Mouse (Mus musculus) heart, embryonic 11.5 days (tissue): ENCODE measurements around the gene Ubtf. TPM values are rescaled to one million over a fixed set of nuclear protein-coding genes. Genes with fewer than 3 reads are reported as not detected.

Experiments
- ATAC-seq: fragments of 200-750 bp; cut with Nextera tagmentation; replicated peaks from 2 replicates; pipeline ENCODE4 v1.8.0; 2017; ENCODE audit warnings: moderate library complexity; ENCODE audit not compliant: insufficient number of reproducible peaks, low FRiP score, low TSS enrichment
- H3K27ac ChIP-seq: fragments of 300-500 bp; sonication (generic); 2 replicates; pipeline ENCODE4 v1.5.1; 2014; ENCODE audit warnings: mild to moderate bottlenecking, low read depth, low read length
- H3K27me3 ChIP-seq: fragments of 300-500 bp; sonication (generic); 2 replicates; pipeline ENCODE4 v1.6.1; 2014; ENCODE audit warnings: mild to moderate bottlenecking, low read length, mixed read lengths; ENCODE audit not compliant: control insufficient read depth, insufficient read depth
- H3K36me3 ChIP-seq: fragments of 300-500 bp; sonication (generic); 2 replicates; pipeline ENCODE4 v1.6.1; 2014; ENCODE audit warnings: mild to moderate bottlenecking, low read length, moderate library complexity, mixed read lengths; ENCODE audit not compliant: control insufficient read depth, insufficient read depth
- H3K4me1 ChIP-seq: fragments of 300-500 bp; sonication (generic); 2 replicates; pipeline ENCODE4 v1.6.1; 2014; ENCODE audit warnings: low read length; ENCODE audit not compliant: control insufficient read depth, insufficient read depth
- H3K4me2 ChIP-seq: fragments of 300-500 bp; sonication (generic); 2 replicates; pipeline ENCODE4 v1.6.1; 2014; ENCODE audit warnings: mild to moderate bottlenecking, moderate library complexity
- H3K4me3 ChIP-seq: fragments of 300-500 bp; sonication (generic); 2 replicates; pipeline ENCODE4 v1.5.1; 2014; ENCODE audit warnings: low read depth, low read length
- H3K9ac ChIP-seq: fragments of 300-500 bp; sonication (generic); 2 replicates; pipeline ENCODE4 v1.6.1; 2014; ENCODE audit warnings: mild to moderate bottlenecking, low read depth, low read length, moderate library complexity
- H3K9me3 ChIP-seq: fragments of 300-500 bp; sonication (generic); replicated peaks from 2 replicates; pipeline ENCODE4 v1.6.1; 2016; ENCODE audit warnings: low read length; ENCODE audit not compliant: control insufficient read depth
- WGBS: fragments of 180-500 bp; shearing (Covaris S2); extraction: QIAGEN DNeasy Blood & Tissue Kit; methylation state at CpG from one replicate; pipeline ENCODE4 v1.1.7; 2014; ENCODE audit not compliant: insufficient replicate concordance; 5-methylcytosine and 5-hydroxymethylcytosine counted together
- polyA plus RNA-seq: library from polyadenylated mRNA; unstranded; fragments of >200 nt; fragmentation: Nextera tagmentation; extraction: Ambion mirVana; gene quantifications from 2 replicates; pipeline ENCODE4 v1.2.1, GENCODE M21; 2014

Gene Ubtf
- polyA plus RNA-seq, 1 experiment from 2014 or later = 56.4 TPM

- whole genome bisulfite sequencing = 79% methylated on average over 4 of the region's 4 CpGs
- no peak overlapping the region for H3K4me2 ChIP-seq
- no peak for ATAC-seq
Observed at GRCm38 (mm10) chr11:102350416-102350815, 30.9 kb upstream of the Ubtf start.

DNA sequence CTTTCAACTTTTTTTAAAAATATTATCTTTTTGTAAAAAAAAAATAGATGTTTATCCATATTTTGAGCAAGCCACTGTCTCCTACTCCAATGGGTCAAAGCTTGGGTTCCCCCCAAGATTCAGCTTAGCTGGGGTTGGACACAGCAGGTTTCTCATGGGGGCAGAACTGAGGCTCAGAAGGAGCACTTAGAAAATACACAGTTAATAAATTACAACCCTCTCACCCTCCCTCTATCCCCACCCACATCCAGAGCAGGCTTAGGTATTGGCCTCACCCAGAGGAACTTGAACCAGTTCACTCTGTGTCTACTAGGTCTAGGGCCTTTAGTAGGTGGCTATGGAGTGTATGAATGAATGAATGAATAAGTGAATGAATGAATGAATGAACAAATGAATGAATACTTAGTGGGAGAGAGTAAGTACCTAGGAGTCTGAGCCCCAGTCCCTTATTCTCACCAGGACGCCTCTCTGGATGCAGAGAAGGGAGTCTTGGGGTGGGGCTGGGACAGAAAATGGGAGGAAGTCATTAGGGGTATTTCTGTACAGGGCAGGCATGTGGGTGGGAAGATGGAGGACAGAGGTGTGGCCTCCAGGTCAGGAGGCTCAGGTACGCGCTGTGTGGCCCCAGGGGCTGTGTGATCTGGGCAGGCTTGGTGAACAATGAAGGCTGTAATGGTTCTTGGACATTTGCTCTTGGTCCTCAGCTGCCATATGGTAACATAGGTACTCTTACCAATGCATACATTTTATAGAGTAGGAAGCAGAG lies 29.8 kb upstream of the Ubtf start:
- Histone ChIP-seq H3K4me3 (no peak overlapping the region), H3K9me3 (no peaks in the 10 kb centered on the region), H3K9ac (no peak overlapping the region), H3K27ac (no peak overlapping the region), H3K36me3 (no peaks in the 10 kb centered on the region), H3K4me2 (no peak overlapping the region), H3K4me1 (no peaks in the 10 kb centered on the region), H3K27me3 (peaks cover 2% of the 10 kb centered on the region)
- WGBS = 85% methylated on average over 3 of the region's 3 CpGs
- ATAC-seq = no peak

More at GRCm38 (mm10) chr11:102350416-102350815, 30.9 kb upstream of the Ubtf start:
- H3K4me3 ChIP-seq = no peak overlapping the region
- H3K9me3 ChIP-seq = no peaks in the 10 kb centered on the region
- H3K27me3 ChIP-seq = peaks cover 2% of the 10 kb centered on the region
- no peaks in the 10 kb centered on the region for H3K36me3 ChIP-seq
- H3K27ac ChIP-seq = no peak overlapping the region
- H3K4me1 ChIP-seq = no peaks in the 10 kb centered on the region
- H3K9ac ChIP-seq = no peak overlapping the region

GRCm38 (mm10) chr11:102348771-102349170 lies 29.2 kb upstream of the Ubtf start:
- H3K4me3 ChIP-seq = no peak overlapping the region
- H3K4me2 ChIP-seq = no peak overlapping the region
- no peak for ATAC-seq
- H3K36me3 ChIP-seq = no peaks in the 10 kb centered on the region
- H3K9me3 ChIP-seq = no peaks in the 10 kb centered on the region
- peaks cover 2% of the 10 kb centered on the region for H3K27me3 ChIP-seq
- no peak overlapping the region for H3K27ac ChIP-seq
- WGBS = 79% methylated on average over 11 of the region's 11 CpGs
- H3K4me1 ChIP-seq = no peaks in the 10 kb centered on the region
- H3K9ac ChIP-seq = no peak overlapping the region

DNA sequence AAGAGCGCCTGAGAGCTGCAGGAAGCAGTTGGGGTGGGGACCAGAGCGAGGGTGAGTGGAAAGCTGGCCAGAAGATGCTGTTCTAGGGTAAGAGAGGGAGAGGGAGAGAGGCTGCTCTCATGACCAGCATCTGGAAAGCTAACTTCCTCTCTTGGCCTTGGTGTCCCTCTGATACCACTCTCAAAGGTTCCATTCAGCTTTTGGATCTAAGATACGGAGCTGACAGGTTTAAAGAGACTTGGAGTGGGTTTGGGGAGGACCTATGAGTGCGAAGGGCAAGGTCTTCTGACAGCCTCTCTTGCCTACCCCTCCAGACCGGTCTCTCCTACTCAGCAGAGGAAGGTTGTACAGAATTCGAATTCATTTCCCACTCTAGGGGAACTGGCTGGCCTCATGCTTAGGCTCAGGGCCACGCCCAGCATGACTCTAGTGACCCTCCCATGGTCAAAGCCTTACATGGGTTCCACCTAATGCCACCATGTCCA lies 28.6 kb upstream of the Ubtf start:
- Histone ChIP-seq H3K4me2 (no peak overlapping the region), H3K27me3 (no peaks in the 10 kb centered on the region; the same call in 1 of the 2 replicates), H3K27ac (no peak overlapping the region), H3K4me3 (no peak overlapping the region), H3K4me1 (no peaks in the 10 kb centered on the region), H3K9me3 (no peaks in the 10 kb centered on the region), H3K36me3 (no peaks in the 10 kb centered on the region), H3K9ac (no peak overlapping the region)
- ATAC-seq = peak; percentile 37; the same call in 1 of the 2 replicates
- WGBS = 80% methylated on average over 7 of the region's 7 CpGs

DNA sequence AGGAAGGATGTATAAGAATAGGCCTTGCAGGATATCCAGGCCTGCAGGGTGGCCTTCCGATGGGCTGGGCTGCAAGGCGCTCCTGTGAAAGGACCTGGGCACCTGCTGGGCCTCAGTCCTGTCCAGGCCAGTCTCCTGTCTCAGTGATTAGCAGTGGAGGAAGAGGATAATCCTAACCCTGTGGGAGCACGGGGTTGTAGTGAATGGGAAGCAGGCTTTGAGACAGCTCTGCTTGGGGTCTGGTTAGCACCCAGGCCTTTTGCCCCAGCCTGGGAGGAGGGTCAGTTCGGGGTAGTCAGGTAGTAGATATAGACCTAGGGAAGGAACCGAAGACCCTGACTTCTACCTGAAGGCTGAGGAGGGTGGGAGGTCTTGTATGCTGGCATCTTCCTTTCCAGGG lies 28.1 kb upstream of the Ubtf start:
- H3K27ac ChIP-seq = no peak overlapping the region
- ATAC-seq = no peak
- no peaks in the 10 kb centered on the region for H3K9me3 ChIP-seq
- no peaks in the 10 kb centered on the region; the same call in 1 of the 2 replicates for H3K27me3 ChIP-seq
- 65% methylated on average over 5 of the region's 5 CpGs for WGBS
- no peaks in the 10 kb centered on the region for H3K4me1 ChIP-seq
- H3K36me3 ChIP-seq = no peaks in the 10 kb centered on the region
- no peak overlapping the region for H3K4me2 ChIP-seq
- no peak overlapping the region for H3K4me3 ChIP-seq
- H3K9ac ChIP-seq = no peak overlapping the region

DNA sequence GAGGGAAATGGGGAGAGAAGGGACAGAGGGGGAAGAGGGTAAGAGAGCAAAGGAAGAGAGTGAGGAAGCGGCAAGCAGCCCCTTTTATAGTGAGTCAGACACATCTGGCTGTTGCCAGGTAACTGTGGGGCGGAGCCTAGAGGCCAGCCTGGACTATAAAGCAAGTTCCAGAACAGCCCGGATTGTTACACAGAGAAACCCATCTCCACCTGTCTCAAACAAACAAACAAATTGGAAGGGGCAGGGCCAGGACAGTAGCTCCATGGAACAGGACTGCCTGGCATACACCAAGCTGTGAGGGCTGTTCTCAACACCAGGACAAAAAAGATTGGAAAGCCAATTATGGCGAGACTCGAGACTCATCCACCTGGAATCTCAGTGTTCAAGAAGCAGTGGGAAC lies 27.4 kb upstream of the Ubtf start:
- no peak overlapping the region for H3K27ac ChIP-seq
- no peaks in the 10 kb centered on the region for H3K4me1 ChIP-seq
- H3K9ac ChIP-seq = no peak overlapping the region
- no peak for ATAC-seq
- no peak overlapping the region for H3K4me3 ChIP-seq
- no peaks in the 10 kb centered on the region for H3K9me3 ChIP-seq
- no peak overlapping the region for H3K4me2 ChIP-seq
- WGBS = 66% methylated on average over 5 of the region's 5 CpGs
- H3K36me3 ChIP-seq = no peaks in the 10 kb centered on the region
- no peaks in the 10 kb centered on the region; the same call in 1 of the 2 replicates for H3K27me3 ChIP-seq

DNA sequence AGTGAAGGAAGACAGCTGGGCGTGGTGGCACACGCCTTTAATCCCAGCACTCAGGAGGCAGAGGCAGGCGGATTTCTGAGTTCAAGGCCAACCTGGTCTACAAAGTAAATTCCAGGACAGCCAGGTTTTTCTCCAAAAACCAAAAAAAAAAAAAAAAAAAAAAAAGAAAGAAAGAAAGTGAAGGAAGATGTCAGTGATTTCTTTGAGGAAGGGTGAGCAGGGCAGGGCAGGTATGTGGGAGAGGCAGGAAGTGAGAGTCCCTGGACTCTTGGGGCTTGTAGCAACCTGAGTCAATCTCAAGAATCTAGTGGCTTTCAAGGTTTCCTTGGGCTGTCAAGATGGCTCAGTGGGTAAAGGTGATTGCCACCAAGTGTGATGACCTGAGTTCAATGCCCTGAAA lies 24.9 kb upstream of the Ubtf start:
- Histone ChIP-seq H3K4me3 (no peak overlapping the region), H3K27me3 (no peaks in the 10 kb centered on the region), H3K9ac (no peak overlapping the region), H3K27ac (no peak overlapping the region), H3K36me3 (no peaks in the 10 kb centered on the region), H3K4me2 (no peak overlapping the region), H3K4me1 (no peaks in the 10 kb centered on the region), H3K9me3 (no peaks in the 10 kb centered on the region)
- 81% methylated on average over 3 of the region's 3 CpGs for WGBS
- no peak for ATAC-seq

GRCm38 (mm10) chr11:102342742-102343141 lies 23.2 kb upstream of the Ubtf start:
- Histone ChIP-seq H3K36me3 (no peaks in the 10 kb centered on the region), H3K4me3 (no peak overlapping the region), H3K4me1 (no peaks in the 10 kb centered on the region), H3K27me3 (no peaks in the 10 kb centered on the region), H3K9me3 (no peaks in the 10 kb centered on the region), H3K27ac (no peak overlapping the region), H3K9ac (no peak overlapping the region), H3K4me2 (no peak overlapping the region)
- ATAC-seq = no peak
- 68% methylated on average over 12 of the region's 12 CpGs for WGBS

- no peak overlapping the region for H3K27ac ChIP-seq
- no peak overlapping the region for H3K4me2 ChIP-seq
- H3K4me1 ChIP-seq = no peaks in the 10 kb centered on the region
- no peak for ATAC-seq
- H3K27me3 ChIP-seq = no peaks in the 10 kb centered on the region
- WGBS = 88% methylated on average over 4 of the region's 4 CpGs
- H3K36me3 ChIP-seq = no peaks in the 10 kb centered on the region
- no peak overlapping the region for H3K4me3 ChIP-seq
- H3K9ac ChIP-seq = no peak overlapping the region
- no peaks in the 10 kb centered on the region for H3K9me3 ChIP-seq
Observed at GRCm38 (mm10) chr11:102341101-102341500, 21.6 kb upstream of the Ubtf start.
